Mouse (Mus musculus) frontal cortex, postnatal 10 days (tissue): Measurements from ENCODE around the gene Mybbp1a.
"Not testable (repeated sequence)": the region's sequence is repeated elsewhere in the genome, so short reads cannot be mapped to it uniquely, and the experiment has no call there.

Source experiments
- DNase-seq, 2 experiments: peaks; one replicate each; pipeline ENCODE4 v3.0.0; 2022; ENCODE audit warnings: low spot score in 2 of 2, mixed read lengths in 1 of 2

The Mybbp1a gene

DNA sequence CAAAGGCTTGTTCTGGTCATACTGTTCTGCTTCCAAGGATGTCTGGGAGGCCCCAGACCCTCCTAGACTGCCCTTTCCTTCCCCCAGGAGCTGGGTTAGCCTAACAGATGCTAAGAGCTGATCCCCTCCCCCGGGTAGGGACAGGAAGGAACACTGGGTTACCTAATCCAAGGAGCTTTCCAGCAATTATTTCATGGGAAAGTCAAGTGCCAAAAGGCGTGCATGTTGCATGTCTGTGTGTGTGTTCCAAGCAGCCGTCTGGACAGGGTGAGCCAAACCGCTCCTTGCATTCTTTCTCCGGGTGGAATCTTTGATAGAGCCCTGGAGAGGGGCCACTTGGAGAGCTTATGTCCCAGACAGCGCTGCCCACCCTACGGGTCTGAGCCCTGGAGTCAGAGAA, 28.1 kb upstream of the Mybbp1a start:
- DNase-seq, result no peak

DNA sequence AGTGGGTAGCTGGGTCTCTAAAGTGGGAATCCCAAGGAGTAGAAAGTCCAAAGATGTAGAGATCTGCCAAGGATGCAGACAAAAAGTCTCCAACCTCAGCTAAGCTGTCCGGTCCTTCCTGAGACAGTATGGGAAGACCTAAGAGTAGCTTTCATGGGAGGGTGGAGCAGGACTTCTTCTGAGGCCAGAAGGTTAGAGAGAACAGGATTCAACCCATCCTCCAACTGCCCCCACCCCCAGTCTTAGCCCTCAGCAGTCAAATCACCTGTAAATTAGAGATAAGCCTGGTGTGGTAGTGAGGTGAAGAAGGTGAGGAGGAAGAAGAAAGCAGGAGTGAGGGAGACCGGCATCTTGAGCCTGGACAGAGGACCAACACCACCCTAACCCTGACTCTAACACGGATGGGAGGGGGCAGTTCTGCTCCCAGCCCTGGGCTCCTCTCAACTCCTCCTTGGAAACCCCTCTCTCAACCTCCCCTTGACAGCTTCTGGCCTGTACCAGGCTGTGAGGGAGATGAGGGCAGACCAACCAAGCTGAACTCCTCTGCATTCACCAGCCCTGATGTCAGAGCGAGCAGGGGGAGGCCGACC, 27.5 kb upstream of the Mybbp1a start:
- no peak for DNase-seq

DNA sequence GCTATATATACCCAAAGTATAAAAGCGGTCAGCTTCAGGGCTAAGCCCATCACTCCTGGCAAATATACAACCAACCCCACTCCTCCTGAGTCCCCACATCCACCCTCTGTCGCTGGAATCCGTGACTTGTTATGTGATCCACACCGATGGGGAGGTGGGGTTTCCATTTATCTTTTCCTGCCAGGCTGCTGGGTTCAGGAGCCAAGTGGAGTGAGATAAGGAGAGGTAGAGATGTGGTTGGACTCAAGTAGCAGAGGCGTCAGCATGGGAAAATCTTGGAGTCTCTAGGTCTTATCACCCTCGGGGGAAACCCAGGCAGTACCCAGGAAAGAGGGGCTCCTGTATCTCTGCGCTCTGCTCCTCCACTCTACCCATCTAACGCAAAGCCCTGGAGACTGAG, 26.0 kb upstream of the Mybbp1a start:
- no peak for DNase-seq

DNA sequence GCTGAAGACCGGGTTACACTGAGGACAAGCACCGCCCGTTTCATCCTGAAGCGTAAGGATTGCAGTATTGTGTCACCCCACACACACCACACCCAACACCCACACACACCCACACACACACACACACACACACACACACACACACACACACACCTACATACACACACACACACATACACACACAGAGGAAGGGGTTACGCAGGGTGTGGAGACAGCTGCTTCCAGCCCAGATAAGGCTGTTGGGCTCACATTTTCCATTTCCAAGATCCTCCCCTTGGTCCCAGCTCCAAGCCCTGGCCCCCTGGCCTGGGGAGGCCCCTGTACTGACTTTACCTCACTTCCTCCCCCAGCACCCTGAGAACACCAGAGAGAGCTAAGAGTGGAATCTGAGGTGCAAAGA, 24.5 kb upstream of the Mybbp1a start:
- no peak for DNase-seq

DNA sequence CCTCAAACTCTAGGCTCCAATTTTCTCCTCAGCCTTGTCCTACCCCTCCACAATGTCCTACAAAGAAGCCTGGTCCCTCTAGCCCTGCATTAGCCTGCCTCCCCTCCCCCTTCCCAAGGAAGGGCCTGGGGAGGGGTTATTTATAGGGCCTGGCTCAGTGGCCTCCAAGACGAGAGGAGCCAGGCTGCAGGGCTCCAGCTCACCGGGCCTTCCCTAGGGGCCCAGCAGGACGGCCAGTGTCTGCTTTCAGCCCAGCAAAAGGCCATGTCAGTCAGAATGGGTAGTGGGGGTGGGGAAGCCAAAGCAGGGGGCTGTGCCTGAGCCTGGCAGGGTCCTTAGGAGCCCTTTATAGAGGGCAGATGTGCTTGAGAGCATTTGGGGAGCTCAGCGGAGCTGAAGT, 23.8 kb upstream of the Mybbp1a start:
- DNase-seq, result no peak

DNA sequence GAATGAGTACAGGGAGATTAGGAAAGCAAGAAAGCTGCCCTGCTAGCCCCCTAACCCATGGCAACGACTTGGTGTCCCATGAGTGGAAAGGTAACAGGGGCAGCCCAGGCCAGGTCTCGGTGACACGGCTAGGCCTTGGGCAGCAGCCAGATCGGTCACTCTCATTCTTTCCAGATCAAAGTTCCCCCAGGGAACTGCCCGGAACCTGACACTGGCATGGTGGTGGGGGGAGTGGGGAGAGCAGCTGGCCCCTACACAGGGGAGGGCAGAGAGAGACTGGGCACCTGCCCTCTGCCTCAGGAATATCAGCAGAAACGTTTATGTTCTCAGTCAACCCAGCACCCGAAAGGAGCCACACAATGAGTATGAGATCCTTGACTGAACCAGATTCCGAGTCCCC, 22.9 kb upstream of the Mybbp1a start:
- DNase-seq, result no peak

DNA sequence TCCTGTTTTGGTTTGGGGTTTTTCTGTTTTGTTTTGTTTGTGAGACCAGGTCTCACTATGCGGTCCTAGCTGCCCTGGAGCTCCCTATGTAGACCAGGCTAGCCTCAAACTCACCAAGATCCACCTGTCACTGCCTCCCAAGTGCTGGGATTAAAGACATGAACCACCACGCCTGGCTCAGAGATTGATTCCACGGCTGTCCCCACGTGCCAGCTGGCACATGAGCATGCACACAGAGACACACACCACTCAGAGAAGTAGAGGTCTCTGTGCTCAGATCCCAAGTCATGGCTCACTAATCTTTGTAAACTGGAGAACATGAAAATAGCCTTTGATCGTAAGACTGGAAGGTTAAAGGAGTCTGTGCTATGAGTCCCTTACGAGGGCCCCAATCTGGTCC, 22.1 kb upstream of the Mybbp1a start:
- DNase-seq, result no peak

DNA sequence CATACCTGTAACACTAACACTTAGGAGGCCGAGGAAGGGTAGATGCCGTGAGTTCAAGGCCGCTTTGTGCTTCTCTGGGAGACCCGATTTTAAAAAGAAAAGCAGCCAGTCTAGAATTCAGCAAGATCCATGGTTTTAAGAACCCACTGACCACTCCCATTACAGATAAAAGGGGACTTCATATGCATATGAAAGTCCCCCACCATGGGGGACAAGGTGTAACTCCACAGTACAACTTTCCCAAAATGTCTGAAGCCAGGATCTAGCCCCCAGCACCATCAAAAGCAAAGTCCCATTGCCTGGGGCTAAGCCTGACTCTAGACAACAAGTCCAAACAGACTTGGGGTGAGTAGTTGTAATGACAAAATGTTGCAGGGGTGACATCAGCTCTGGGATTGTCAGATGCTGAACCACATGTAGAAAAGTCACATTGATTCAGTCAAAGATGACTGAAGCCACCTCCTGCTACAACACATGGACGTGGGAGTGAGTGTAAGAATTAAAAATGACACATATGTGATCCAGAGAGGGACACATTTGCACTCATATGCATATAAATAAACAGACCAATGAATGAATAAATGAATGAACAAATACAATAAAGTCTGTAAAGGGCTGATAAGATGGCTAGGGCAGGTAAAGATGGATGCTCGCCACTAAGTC, 20.6 kb upstream of the Mybbp1a start:
- no peak for DNase-seq

DNA sequence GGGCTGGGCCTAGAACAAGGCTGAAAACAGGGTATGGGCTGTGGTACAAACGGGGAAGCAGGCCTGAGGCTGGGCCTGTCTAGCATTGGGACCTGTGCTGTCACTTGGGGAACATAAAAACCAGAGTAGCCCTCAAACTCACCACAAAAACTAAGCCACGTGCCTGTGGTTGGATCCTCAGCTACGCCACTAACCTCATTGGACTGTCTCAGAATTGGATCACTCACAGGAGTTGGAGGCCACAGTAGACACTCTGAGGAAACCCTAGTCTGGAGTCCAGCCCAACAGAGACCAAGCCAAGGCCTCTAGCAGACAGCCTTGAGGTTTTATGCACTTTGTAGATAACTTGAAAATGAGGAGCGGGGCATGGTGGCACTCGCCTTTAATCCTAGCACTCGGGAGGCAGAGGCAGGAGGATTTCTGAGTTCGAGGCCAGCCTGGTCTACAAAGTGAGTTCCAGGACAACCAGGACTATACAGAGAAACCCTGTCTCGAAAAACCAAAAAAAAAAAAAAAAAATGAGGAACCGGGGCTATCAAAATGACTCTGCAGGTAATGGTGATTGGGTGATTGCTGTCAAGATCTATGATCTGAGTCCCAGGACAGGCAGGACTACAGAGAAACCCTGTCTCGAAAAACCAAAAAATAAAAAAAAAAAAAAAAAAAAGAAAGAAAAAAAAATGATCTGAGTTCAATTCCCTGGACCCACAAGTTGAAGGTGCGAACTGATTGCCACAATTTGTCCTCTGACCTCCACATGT, 19.5 kb upstream of the Mybbp1a start:
- no peak for DNase-seq

DNA sequence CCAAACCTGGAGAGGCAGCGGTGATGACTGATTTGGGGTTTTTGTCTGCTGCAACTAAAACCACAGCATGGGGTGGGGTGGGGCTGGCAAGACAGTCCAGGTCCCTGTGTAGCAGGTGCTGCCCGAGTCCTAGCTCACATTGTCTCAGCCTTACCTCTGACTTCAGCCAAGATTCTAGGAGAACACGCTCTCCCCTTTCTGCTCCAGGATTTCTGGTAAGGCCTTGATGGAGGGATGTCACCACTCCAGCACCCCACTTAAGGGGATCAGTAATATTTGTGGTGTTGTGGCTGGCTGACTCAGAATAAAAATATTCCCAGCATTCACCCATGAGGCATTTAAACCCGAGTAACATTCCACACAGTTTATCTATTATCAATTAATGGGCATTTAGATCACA, 17.5 kb upstream of the Mybbp1a start:
- DNase-seq, result no peak

DNA sequence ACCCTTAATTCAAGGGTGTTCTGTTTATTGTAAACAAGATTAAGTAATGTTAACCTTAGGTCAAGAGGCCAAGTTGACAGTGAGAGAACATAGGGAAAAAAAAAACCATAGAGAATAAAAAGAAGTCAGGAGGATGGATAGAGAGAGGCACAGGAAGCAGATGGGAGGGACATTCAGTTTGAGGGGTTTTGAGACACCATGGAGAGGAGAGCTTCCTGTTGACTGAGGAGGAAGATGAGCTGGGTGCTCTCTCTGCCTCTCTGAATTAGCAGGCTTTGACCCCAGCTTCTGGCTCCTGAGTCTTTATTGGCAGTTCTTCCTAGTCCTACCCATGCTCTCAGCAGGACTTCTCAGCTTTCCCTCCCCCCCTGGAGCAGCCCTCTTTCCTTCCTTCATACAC, 16.0 kb upstream of the Mybbp1a start:
- no peak for DNase-seq

DNA sequence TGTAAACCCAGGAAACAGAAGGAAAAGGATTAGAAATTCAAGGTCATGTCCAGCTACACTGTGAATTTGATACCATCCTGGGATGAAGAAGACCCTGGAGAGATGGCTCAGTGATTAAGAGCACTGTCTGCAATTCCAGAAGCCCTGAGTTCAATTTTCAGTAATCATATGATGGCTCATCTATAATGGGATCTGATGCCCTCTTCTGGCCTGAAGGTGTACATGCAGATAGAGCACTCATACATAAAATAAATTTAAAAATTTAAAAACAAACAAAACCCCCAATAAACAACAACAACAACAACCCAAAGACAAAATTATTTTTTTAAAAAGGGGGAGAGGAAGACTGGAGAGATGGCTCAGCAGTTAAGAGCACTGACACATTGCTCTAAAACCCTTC, 14.3 kb upstream of the Mybbp1a start:
- DNase-seq, result no peak

DNA sequence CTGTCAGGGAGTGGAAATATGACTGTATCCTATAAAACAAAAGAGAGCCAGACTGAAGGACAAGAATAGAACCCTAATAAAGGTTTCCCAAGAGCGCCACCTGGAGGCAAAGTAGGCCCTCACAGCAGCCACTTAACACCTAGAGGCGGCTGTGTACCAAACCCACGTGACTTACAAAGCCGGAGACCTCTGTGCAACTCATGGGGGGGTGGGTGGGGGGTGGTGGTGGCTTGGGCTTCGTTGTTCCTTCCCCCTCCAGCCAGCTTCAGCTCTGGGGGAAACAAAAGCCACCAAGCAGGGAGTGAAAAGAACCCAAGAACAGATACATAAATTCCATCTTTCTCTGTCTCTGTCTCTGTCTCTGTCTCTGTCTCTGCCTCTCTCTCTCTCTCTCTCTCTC, 12.5 kb upstream of the Mybbp1a start:
- peak in 1 of 2 experiments; percentile 61 for DNase-seq

DNA sequence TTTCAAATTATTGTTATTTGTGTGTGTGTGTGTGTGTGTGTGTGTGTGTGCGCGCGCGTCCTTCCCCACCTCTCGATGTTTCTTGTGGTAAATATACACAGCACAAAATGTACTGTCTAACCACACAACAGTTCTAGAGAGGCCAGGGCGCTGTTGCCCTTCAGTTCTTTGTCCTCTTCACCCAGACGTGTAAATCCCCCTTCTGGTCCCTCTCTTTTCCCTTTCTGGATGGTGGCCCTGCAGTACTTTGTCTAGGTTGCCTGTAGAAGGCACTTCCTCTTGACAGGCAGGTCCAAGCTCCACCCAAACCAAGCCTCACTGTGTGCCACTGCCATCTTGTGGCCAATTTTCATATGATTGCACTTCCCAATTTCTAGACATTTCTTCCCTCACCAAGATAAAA, 11.9 kb upstream of the Mybbp1a start:
- peak in 1 of 2 experiments; percentile 64 for DNase-seq

DNA sequence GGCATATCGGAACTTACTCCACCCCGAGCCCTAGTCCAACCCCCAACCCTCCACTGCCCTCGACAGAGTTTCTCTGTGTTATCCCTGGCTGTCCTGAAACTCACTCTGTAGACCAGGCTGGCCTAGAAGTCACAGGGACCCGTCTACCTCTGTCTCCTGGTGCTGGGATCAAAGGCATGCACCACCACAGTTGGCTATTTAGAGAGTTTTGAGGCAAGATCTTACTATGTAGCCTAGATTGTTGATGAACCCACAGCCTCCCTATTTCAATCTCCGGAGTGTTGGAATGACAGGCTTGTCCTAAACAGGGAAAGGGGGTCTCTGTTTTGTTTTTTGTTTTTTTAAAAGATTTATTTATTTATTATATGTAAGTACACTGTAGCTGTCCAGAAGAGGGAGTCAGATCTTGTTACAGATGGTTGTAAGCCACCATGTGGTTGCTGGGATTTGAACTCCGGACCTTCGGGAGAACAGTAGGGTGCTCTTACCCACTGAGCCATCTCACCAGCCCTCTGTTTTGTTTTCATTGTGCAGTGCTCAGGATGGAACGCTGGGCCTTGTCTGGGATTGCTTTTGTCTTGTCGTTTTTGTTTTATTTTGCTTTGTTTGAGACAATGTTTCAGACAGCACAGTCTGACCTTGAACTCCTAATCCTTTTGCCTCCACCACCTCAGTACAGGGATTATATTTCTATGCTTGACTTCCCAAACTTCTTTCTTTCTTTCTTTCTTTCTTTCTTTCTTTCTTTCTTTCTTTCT, 10.7 kb upstream of the Mybbp1a start:
- DNase-seq, result not testable (repeated sequence)

DNA sequence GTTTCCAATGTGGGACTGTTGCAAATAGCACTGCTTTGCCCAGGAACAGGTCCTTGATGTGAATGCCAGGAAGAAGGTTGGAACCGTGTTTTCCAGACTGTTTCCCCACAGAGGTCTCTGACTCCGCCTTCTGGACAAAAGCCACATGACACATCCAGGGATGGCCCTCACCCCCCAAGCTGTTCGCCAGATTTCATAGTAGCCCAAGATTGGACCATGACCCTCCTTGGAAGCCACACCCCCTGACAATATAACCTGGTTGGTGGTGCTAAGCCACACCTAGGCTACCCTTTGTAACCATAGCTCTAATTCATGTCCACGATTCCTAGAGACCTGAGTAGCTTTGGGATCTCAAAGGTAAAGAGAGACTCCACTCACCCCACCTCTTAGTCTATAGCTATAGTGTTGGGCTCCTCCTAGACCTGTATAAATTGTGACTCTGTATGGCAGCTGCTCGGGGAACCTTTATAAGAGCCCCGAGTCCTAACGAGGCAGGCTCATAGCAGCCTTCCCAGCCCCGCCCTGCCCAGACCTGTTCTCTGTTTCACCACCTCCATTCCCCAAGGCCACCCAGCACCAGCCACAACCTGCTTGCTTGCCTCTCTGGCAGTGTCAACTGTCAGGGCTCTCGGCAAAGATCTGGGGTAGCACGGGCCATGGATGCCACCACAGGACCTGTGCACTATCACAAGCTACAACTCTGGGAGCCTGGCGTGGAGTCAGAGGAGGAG, 6.0 kb upstream of the Mybbp1a start, which contains the start of gene Ggt6:
Ggt6 (plus strand) TSS at position 564 of the 731 bp plus-strand sequence.
- no peak for DNase-seq

DNA sequence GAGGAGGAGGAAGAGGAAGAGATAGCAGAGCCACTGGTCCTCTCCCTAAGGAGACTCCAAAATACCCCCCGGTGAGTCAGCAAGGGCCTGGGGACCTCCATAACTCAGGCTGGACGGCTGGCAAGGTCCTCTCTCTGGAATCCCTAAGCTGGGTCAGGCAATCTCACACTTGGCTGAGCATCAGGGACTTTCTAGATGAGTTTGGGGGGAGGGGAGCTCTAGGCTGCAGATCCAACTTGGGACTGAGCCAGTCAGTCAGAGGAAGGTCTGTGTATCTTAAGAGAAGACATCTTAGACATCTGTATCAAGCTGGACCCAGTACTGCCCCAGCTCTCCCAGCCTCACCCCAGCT, 5.5 kb upstream of the Mybbp1a start:
- no peak for DNase-seq

DNA sequence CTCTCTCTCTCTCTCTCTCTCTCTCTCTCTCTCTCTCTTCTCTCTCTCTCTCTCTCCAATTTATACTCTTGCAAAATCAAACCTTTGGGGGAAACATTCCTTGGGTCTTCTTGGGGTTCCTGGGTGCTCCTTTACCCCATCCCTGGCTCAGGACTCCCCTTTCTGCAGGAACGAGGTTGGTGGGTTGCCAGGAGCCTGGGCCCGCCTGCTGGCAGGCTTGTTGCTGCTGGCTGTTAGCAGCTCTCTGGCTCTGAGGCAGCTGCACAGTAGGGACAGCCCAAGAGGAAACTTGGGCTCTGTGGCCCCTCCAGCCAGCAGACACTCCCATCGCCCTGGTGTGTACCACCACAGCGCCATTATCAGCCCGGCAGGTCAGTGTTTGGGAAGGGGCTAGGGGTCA, 4.9 kb upstream of the Mybbp1a start:
- no peak for DNase-seq

DNA sequence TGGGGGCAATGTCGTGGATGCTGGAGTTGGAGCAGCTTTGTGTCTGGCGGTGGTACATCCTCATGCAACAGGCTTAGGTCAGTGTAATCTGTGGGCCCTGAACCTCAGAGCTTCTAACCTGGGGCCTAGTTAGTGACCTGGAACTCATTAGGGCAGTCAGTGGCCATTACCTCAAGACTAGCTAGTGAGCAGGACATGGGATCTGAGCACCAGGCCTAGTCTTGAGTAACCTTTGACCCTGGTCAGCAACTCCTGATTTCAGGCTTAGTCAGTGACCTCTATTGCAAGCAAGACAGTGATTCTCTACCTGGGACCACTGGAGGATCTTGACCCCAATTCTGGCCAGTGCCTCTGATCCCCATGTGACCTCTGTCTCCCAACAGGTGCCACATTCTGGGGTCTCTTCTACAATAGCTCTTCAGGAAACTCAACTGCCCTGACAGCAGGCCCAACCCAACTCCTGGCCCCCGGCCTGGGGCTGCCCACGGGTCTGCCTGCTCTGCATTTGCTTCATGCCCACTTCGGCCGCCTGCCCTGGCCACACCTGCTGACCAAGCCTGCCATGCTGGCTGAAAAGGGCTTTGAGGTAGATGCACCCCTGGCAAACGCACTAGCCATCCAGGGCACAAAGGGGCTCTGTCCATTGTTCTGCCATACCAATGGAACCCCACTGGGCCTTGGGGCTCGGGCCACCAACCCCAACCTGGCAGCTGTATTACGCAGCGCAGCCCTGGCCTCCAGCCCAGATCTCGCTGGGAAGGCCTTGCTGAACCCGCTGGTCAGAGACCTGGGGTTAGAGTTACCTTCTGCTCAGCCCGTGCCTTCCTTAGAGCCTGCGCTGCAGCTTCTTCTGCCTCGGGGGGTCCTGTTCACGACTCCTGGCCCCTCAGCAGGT, 4.2 kb upstream of the Mybbp1a start:
- DNase-seq, result no peak

DNA sequence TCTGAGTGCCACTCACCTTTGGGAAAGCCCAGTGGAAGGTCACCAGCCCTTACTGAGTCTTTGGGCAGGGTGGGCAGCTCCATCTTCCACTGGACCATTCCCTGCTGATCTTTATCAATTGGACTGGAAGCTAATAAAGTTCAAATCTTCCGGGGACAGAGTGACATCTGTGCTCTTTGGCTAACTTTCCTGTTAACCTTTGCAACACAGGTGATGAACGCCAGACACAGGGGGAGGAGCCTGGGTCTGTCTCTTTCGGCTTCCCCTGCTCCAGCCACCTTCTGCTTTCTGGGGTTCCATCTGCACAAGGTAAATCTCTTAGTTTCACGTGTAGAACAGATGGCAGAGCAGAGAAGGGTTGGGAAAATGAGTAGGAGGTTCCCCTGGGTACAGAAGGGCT, 2.7 kb upstream of the Mybbp1a start:
- DNase-seq, result no peak

DNA sequence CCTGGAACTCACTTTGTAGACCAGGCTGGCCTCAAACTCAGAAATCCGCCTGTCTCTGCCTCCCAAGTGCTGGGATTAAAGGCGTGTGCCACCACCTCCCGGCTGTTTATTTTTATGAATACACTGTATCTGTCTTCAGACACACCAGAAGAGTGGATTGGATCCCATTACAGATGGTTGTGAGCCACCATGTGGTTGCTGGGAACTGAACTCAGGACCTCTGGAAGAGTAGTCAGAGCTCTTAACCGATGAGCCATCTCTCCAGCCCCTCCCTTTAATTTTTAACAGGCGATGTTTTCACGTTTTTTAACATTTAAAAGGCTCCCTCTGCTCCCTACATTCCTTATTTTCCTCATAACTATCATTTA, 574 bp upstream of the Mybbp1a start:
- not testable (repeated sequence) for DNase-seq
